ENCODE assay signal across 19 mouse cellular contexts in the genomic region with DNA sequence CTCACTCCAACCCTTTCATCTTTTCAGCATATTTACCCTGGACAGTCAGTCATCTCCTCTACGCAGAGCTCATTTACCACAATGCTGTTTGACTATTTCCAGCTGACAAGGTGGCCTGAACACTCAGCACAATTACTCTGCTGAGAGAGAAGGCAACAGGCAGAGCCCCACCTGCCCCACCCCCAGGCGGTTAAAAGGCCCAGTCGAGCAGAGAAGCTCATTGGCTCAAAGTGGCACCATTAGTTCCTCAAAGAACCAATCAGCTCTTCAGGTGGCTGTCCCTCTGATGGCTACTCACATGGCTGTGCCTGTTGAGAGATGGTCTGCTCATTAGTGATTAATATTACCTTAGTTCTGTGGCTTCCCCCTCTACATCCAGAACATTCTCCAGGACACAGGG. TPM values are rescaled to one million over a fixed set of nuclear protein-coding genes. Genes with fewer than 3 reads are reported as not detected.
DNase-seq lines count a peak whose midpoint lies in the region; ATAC-seq lines count a peak whose summit lies in the region.
"Had no signal": no experiment of that assay in that cellular context is flagged by ENCODE, and none has a peak within 500 bp of the region (broad histone marks: within the 10 kb centered on the region; RNA-seq: fewer than 3 reads in every experiment).

No protein-coding gene starts in this region.

- peak; percentile 5; the same call in 1 of the 2 replicates for ATAC-seq in forebrain, embryonic 12.5 days (ENCODE audit: low FRiP score)
- ATAC-seq in forebrain, embryonic 11.5 days (replicated peaks; ENCODE audit: low FRiP score), result no peak; the same call in 1 of the 2 replicates
- ATAC-seq in forebrain, embryonic 14.5 days, result no peak
- ATAC-seq in midbrain, embryonic 15.5 days (replicated peaks), result no peak
- ATAC-seq: intestine, embryonic 15.5 days had no signal

- intact Hi-C loops in gastrocnemius, postnatal 36 days (cut with DNase I), result no loop called here

- no peak overlapping the region for H3K4me3 ChIP-seq in forebrain, embryonic 12.5 days (replicated peaks)
- no peak overlapping the region for H3K4me3 ChIP-seq in forebrain, embryonic 11.5 days (ENCODE audit: low read depth, low read length)
- no peak overlapping the region for H3K4me3 ChIP-seq in forebrain, embryonic 14.5 days (ENCODE audit: low read depth, low read length)
- H3K4me3 ChIP-seq in midbrain, embryonic 15.5 days, result no peak overlapping the region
- H3K4me3 ChIP-seq: embryonic facial prominence, embryonic 15.5 days; intestine, embryonic 15.5 days; limb, embryonic 15.5 days; myocyte had no signal

- H3K4me1 ChIP-seq in forebrain, embryonic 12.5 days, result peaks cover 28% of the 10 kb centered on the region
- H3K4me1 ChIP-seq in forebrain, embryonic 11.5 days (replicated peaks; ENCODE audit: control insufficient read depth, insufficient read depth, low read length), result peaks cover 6% of the 10 kb centered on the region
- H3K4me1 ChIP-seq in forebrain, embryonic 14.5 days (ENCODE audit: control insufficient read depth, insufficient read depth, low read length), result no peaks in the 10 kb centered on the region; the same call in 1 of the 2 replicates
- H3K4me1 ChIP-seq in midbrain, embryonic 15.5 days, result peaks cover 34% of the 10 kb centered on the region

- no peak overlapping the region for H3K9ac ChIP-seq in forebrain, embryonic 12.5 days
- H3K9ac ChIP-seq in forebrain, embryonic 11.5 days (ENCODE audit: low read length), result no peak overlapping the region
- H3K9ac ChIP-seq in forebrain, embryonic 14.5 days (ENCODE audit: low read length), result no peak overlapping the region
- no peak overlapping the region for H3K9ac ChIP-seq in midbrain, embryonic 15.5 days
- H3K9ac ChIP-seq: embryonic facial prominence, embryonic 15.5 days; intestine, embryonic 15.5 days; limb, embryonic 15.5 days; lung, embryonic 14.5 days had no signal

- peaks cover 23% of the 10 kb centered on the region for H3K27me3 ChIP-seq in forebrain, embryonic 12.5 days
- peaks cover 16% of the 10 kb centered on the region for H3K27me3 ChIP-seq in forebrain, embryonic 11.5 days (ENCODE audit: control insufficient read depth, insufficient read depth, low read length)
- peaks cover 10% of the 10 kb centered on the region for H3K27me3 ChIP-seq in forebrain, embryonic 14.5 days (replicated peaks; ENCODE audit: control insufficient read depth, insufficient read depth, low read length)
- H3K27me3 ChIP-seq in midbrain, embryonic 15.5 days (replicated peaks), result no peaks in the 10 kb centered on the region; the same call in 1 of the 2 replicates

- H3K27ac ChIP-seq in forebrain, embryonic 12.5 days, result no peak overlapping the region
- H3K27ac ChIP-seq in forebrain, embryonic 11.5 days (ENCODE audit: low read depth, low read length), result no peak overlapping the region
- H3K27ac ChIP-seq in forebrain, embryonic 14.5 days (ENCODE audit: low read depth, low read length), result no peak overlapping the region
- H3K27ac ChIP-seq in midbrain, embryonic 15.5 days, result 0 out of 2 replicates have a peak overlapping the region, but pooled peaks have one; percentile 1
- H3K27ac ChIP-seq: embryonic facial prominence, embryonic 15.5 days; intestine, embryonic 15.5 days; limb, embryonic 15.5 days had no signal

- no peak for DNase-seq in forebrain, embryonic 11.5 days (ENCODE audit: low spot score)
- peak; percentile 52 for DNase-seq in ES-CJ7 (ENCODE audit: low read depth, low spot score)
- peak; percentile 24 for DNase-seq in forebrain, embryonic 14.5 days (ENCODE audit: low spot score)
- no peak for DNase-seq in cerebellum, adult 11 months
- DNase-seq in gastrocnemius, postnatal 36 days, result no peak
- no peak for DNase-seq in layer of hippocampus, adult 8-10 months (ENCODE audit: low spot score in 2 of 2)
- DNase-seq: adrenal gland, postnatal 14 days; cerebellum, postnatal 25 days; heart, adult 11 months; kidney, postnatal 25 days; layer of hippocampus, postnatal 36 days; lung, embryonic 14.5 days; spleen, adult 18-20 months had no signal

- H3K36me3 ChIP-seq in forebrain, embryonic 12.5 days (replicated peaks), result no peaks in the 10 kb centered on the region
- H3K36me3 ChIP-seq in forebrain, embryonic 11.5 days (ENCODE audit: control insufficient read depth, insufficient read depth, low read length), result no peaks in the 10 kb centered on the region
- H3K36me3 ChIP-seq in forebrain, embryonic 14.5 days (ENCODE audit: control insufficient read depth, insufficient read depth, low read length), result no peaks in the 10 kb centered on the region
- H3K36me3 ChIP-seq in midbrain, embryonic 15.5 days (replicated peaks), result no peaks in the 10 kb centered on the region
- H3K36me3 ChIP-seq: embryonic facial prominence, embryonic 15.5 days; intestine, embryonic 15.5 days; limb, embryonic 15.5 days had no signal

- no peak overlapping the region for H3K4me2 ChIP-seq in forebrain, embryonic 12.5 days
- H3K4me2 ChIP-seq in forebrain, embryonic 11.5 days (ENCODE audit: low read depth, low read length, severe bottlenecking), result no peak overlapping the region
- H3K4me2 ChIP-seq in forebrain, embryonic 14.5 days (ENCODE audit: low read length), result no peak overlapping the region; the same call in 1 of the 2 replicates
- H3K4me2 ChIP-seq in midbrain, embryonic 15.5 days, result peak overlapping the region; percentile 82; the same call in 1 of the 2 replicates
- H3K4me2 ChIP-seq: embryonic facial prominence, embryonic 15.5 days; intestine, embryonic 15.5 days; limb, embryonic 15.5 days; lung, embryonic 14.5 days had no signal

- WGBS in forebrain, embryonic 12.5 days, result 38% methylated on average over 3 of the region's 3 CpGs
- 52% methylated on average over 3 of the region's 3 CpGs for WGBS in forebrain, embryonic 11.5 days
- 35% methylated on average over 3 of the region's 3 CpGs for WGBS in forebrain, embryonic 14.5 days
- WGBS in midbrain, embryonic 15.5 days, result 31% methylated on average over 3 of the region's 3 CpGs

- no peaks in the 10 kb centered on the region for H3K9me3 ChIP-seq in forebrain, embryonic 12.5 days
- no peaks in the 10 kb centered on the region for H3K9me3 ChIP-seq in forebrain, embryonic 11.5 days (ENCODE audit: control insufficient read depth, low read length)
- H3K9me3 ChIP-seq in forebrain, embryonic 14.5 days (replicated peaks; ENCODE audit: control insufficient read depth, low read length), result no peaks in the 10 kb centered on the region
- no peaks in the 10 kb centered on the region for H3K9me3 ChIP-seq in midbrain, embryonic 15.5 days
- H3K9me3 ChIP-seq: embryonic facial prominence, embryonic 15.5 days; intestine, embryonic 15.5 days; limb, embryonic 15.5 days had no signal

RNA-seq across cellular contexts. Expression of gene Bend4, which starts 3.5 kb away (rescaled TPM):
- 7.8 and 8.7 TPM in 2 replicates for polyA plus RNA-seq in forebrain, embryonic 12.5 days (2016; fragmentation: Nextera tagmentation; extraction: Ambion mirVana)
- polyA plus RNA-seq in forebrain, embryonic 11.5 days (2014; fragmentation: Nextera tagmentation; extraction: Ambion mirVana), result 10.7 and 11.6 TPM in 2 replicates
- 5.5 and 7.7 TPM in 2 replicates for polyA plus RNA-seq in forebrain, embryonic 14.5 days (2014; fragmentation: Nextera tagmentation; extraction: Ambion mirVana)
- polyA plus RNA-seq in midbrain, embryonic 15.5 days (2015; fragmentation: Nextera tagmentation; extraction: Ambion mirVana), result 13.2 and 13.7 TPM in 2 replicates
- total RNA-seq in gastrocnemius, postnatal 36 days (2021), result under 1 TPM; 0.15 to 0.33 TPM
- 10 to 100 TPM in 1 of 4 experiments, 1 to 10 TPM in 3; 8.0 to 10.8 (median 8.8) TPM for total RNA-seq in layer of hippocampus, adult 8-10 months (2022)
- polyA plus RNA-seq: myocyte had no signal

Comparison
In these comparisons a context has a peak if more than half of its experiments do, and no peak if none do; other contexts are left out.
1. DNase-seq: peak in ES-CJ7 (single experiment) and forebrain, embryonic 14.5 days (single experiment); none in forebrain, embryonic 11.5 days (single experiment), cerebellum, adult 11 months (single experiment), gastrocnemius, postnatal 36 days (0 of 2) and layer of hippocampus, adult 8-10 months (0 of 2).